Mouse (Mus musculus): ENCODE results near the gene Pycard.
"Not testable (repeated sequence)": the region's sequence is repeated elsewhere in the genome, so short reads cannot be mapped to it uniquely, and the experiment has no call there.

Pycard gene

GRCm38 (mm10) chr7:127993341-127993977, at the start of gene Pycard:
Pycard (minus strand) TSS chr7:127993867.
- no peak for DNase-seq (ENCODE audit: extremely low spot score, low spot score)

DNA sequence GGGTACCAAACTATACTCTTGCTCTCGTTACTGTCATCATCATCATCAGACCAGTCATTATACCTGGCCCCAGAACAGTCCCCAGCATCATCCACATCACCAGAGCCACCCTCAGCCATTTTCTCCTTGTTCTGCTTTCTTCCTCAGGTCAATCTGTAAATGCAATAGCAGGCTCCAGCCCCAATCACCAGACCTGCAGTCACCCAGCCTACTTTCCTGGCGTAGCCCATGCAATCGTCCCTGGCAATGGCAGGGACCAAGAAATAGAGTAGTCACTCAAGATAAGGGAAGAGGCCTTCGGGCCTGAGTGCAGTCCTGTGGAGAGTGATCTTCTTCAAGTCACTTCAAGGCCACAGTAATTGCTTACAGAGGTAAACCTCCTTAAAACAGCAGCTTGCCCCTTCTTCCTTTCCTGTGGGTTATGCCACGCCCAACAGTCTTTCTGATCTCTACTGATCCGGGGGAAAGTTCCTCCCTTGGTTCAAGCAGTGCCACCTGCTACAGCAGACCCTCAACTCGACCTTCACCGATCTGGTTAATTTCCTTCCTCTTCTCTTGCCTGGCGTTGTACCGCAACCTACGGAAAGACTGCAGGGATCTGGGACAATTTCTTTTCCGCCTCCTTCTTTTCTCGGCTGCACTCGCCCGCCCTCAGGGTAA, 48.6 kb upstream of the Pycard start:
- not testable (repeated sequence) for DNase-seq (ENCODE audit: extremely low spot score, low spot score)

GRCm38 (mm10) chr7:128033616-128034015, 39.9 kb upstream of the Pycard start:
- DNase-seq (ENCODE audit: extremely low spot score, low spot score), result no peak

DNA sequence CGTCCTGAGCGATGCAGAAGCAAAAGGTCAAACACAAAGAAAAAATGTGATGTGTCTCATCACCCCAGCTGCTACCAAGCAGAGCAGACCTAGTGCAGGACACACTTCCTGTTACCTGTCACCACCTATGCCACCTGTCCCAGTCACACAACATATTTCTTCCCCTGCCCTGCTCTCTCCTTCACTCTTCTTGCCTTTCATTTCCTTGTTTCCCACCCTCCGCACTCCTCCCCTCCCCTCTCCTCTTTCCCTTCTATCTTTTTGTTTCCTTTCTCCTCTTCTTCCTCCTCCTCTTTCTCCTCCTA, 39.3 kb upstream of the Pycard start:
- no peak for DNase-seq (ENCODE audit: extremely low spot score, low spot score)

- no peak for DNase-seq (ENCODE audit: extremely low spot score, low spot score)
Observed at GRCm38 (mm10) chr7:128032290-128032988, 38.8 kb upstream of the Pycard start.

- DNase-seq (ENCODE audit: extremely low spot score, low spot score), result no peak
Observed at GRCm38 (mm10) chr7:128031403-128031976, 37.8 kb upstream of the Pycard start.

GRCm38 (mm10) chr7:128025381-128025780, 31.7 kb upstream of the Pycard start:
- no peak for DNase-seq (ENCODE audit: extremely low spot score, low spot score)

DNA sequence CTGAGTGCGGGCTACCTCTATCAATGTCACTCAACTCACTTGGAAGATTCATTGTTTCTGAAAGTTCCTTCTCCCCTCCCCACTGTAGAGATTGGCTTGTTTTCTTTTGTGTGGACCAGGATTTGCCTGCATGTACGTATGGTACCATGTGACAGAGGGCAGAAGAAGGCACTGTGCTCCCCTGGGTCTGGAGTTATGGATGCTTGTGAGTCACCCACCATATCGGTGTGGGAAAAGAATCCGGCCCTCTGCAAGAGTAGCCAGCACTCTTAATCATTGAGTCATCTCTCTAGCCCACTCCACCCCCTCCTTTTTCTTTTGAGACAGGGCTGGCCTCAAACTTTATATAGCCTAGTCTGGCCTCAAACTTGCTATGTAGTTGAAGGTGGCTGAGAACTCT, 31.3 kb upstream of the Pycard start:
- no peak for DNase-seq (ENCODE audit: extremely low spot score, low spot score)

DNA sequence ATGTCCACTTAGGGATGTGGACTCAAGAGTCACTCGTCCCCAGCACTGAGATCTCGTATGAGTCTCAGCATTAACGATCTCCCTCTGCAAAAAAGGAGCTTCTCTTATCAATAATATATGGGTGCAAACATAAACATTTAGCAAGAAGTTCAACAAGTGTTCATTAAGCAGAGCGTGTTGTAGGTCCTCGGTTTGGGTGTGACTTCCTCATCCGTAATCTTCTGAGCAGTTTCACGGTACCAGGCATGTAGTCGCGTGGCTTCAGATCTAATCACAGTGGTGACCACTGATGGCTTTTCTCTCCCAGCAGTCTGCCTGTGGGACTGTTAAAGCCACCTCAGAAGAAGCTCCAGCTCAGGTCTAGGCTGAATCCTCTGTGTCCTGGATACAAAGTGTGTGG, 30.7 kb upstream of the Pycard start:
- no peak for DNase-seq (ENCODE audit: extremely low spot score, low spot score)

DNA sequence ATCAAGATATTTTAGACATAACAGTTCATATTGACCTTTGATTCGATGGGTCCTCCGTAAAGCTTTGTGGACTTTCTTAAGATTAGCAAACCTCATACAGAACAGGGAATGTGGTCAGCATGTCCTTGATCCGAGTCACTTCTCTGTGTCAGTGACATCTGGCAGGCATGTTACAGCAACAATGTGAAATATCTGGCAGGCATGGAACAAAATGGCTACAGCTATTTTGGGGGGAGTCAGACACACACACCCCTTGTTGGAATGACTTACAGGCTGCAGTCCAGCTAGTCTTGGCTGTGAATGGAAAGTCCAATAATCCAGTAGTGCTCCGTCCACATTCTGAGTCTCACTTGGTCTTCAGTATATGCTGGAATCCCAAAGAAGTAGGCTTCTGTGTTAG, 29.9 kb upstream of the Pycard start:
- no peak for DNase-seq (ENCODE audit: extremely low spot score, low spot score)

DNA sequence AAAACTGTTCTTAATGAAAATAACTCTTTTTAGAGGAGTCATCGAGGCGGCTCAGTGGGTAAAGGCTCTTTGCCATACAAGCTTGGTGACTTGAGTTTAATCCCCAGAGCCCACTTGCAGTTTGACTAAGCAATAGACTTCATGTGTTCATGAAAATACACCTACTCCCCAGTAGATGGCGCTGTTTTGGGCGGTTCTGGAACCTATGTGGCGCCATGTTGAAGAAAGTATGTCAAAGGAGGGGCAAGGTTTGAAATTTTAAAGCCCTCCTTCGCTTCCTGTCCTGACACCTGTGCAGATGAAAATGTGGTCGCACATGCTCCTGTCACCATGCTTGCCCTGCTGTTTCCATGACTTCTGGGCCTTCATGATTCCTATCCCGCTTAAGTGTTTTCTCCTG, 29.3 kb upstream of the Pycard start:
- DNase-seq (ENCODE audit: extremely low spot score, low spot score), result no peak

DNA sequence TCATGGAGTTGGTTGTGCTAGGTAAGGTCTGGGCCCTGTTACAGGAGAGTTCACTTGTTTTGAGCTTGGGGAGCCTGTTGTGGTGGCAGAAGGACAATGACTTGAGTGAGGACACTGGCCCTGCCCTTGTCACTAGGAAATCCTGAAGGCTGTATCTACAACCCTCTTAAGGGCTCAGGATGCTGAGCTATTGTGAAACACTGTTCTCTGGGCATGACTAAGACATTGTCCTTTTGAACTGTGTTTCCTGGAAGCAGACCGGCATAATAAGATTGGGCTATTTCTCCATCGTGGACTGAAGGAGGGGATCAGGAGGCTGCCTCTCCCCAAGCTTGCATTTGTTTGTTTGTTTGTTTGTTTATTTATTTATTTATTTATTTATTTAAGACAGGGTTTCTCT, 25.5 kb upstream of the Pycard start:
- DNase-seq (ENCODE audit: extremely low spot score, low spot score), result no peak

DNA sequence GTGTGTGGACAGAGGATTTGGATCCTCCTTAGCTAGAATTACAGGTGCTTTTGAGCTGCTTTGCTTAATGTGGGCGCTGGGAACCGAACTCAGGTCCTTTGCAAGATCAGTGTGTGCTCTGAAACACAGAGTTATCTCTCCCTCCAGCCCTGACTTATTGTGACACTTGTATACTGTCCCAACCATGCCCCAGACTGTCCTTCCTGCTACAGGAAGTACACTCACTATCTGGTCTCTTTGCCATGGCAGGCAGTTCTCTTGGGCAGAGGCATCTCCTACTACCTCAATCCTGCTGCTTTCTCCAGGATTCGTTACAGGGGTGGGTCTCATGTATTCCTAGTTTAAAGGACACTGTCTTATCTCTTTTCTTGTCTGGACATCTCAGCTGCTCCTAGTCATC, 24.6 kb upstream of the Pycard start:
- DNase-seq (ENCODE audit: extremely low spot score, low spot score), result no peak

DNA sequence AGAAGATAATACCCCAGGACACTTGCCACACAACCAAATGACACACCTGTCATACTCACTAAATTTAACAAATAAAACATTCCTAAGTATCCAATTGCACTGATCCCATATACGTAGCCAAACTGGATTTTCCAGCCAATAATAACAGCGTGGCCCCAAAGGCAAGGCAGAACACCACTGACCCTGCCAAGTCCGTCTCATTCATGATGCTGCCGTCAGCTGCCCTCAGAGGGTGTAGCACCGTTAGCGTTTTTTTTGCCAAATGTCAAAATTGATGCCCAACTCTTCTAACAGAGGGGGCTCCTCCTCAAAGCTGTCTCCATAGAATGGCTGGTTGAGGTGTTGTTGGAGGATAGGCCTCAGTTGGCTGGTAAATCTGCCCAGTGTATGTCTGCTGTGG, 23.0 kb upstream of the Pycard start:
- DNase-seq (ENCODE audit: extremely low spot score, low spot score), result no peak

DNA sequence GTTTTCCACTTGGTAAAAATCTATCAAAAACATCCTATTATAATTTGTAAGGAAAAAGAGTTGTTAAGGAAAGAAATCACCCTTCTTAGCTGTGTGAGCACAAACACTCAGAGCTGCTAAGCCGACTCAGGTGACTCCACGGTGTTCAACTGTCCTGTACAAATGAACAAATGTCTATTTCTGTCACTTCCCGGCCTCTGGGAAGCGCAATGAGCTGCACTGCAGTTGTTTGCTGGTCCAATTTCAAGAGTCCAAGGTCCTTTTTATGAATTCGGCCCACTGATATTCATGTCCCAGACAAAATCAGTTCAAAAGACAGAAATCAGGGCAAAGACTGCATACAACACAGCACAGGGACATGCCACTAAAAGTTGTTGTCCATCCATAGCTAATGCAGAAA, 22.5 kb upstream of the Pycard start:
- not testable (repeated sequence) for DNase-seq (ENCODE audit: extremely low spot score, low spot score)

DNA sequence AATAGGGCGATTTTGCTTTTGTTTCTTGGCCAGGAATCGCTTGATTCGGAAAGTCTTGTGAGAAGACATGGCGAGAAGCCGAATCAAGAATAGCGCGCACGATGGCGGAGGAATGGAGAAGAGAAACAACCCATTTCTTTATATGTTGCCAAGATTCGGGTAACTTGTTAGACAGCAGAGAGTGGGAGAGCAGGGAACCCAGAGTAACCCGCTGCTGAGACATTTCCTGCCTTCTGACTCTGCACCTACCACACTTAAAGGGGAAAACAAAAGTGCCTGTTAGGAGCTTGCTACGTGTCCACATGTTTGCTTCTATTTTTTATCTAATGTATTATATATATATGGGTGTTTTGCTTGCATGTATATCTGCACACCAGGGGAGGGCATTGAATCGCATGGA, 19.4 kb upstream of the Pycard start:
- DNase-seq (ENCODE audit: extremely low spot score, low spot score), result no peak

DNA sequence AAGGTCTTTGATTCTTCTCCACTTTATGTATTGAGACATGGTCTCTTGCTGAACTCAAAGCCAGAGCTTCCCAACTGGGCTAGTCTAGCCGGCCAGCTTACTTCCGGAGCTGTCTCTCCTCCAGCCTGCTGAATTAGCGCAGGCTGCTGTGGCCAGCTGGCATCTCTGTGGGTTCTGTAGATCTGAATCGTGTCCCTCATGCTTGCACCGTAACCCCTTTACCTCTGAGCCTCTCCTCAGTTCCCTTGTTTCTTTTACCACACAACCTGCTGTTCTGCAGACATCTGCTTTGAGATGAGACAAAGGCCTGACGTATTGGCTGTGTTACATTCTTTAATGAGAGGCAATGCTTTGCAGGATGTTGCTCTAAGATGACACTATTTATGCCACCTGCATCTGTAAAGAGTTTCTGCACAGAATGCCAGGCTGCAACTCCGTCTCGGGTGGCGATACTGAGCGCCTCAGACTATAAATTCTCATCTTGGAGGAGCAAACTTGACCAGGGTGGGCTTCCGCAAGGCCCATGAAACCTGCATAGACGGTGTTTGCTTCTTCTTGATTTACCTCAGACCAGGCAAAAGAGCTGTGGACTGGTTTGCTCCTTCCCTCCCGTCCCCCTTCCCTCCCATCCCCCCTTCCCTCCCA, 18.6 kb upstream of the Pycard start:
- no peak for DNase-seq (ENCODE audit: extremely low spot score, low spot score)

GRCm38 (mm10) chr7:128009715-128010340, 16.2 kb upstream of the Pycard start:
- DNase-seq (ENCODE audit: extremely low spot score, low spot score), result no peak

GRCm38 (mm10) chr7:128006193-128006592, 12.5 kb upstream of the Pycard start:
- no peak for DNase-seq (ENCODE audit: extremely low spot score, low spot score)

DNA sequence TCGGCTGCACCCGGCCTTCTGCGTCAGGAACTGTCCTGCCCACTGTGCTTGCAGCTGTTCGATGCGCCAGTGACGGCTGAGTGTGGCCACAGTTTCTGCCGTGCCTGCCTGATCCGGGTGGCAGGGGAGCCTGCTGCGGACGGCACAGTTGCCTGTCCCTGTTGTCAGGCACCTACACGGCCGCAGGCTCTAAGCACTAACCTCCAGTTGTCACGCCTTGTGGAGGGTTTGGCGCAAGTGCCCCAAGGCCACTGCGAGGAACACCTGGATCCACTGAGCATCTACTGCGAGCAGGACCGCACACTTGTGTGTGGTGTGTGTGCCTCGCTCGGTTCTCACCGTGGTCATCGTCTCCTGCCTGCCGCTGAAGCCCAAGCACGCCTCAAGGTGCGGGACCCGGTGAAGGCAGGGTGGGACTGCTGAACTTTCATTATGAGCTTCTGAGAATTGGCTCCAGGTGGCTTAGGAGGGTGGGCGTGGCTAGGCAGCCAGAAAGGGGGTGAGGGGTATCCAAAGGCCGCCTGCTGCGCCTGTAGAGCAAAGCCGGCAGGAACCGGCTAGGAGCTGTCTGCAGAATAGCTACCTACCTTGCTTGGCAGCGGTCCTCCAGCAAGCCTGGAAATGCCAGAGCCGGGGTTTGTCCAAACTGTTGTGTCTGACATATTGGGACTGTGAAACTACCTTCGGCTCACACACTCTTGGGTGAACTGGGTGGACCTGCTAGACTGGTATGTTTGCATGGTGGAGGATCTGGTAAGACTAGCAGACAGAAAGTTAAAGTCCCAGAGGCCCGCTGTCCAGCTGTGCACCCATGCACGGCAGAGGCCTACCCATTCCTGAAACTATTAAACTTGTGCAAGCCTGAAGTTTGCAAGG, 11.1 kb upstream of the Pycard start:
- DNase-seq (ENCODE audit: extremely low spot score, low spot score), result peak; percentile 23

DNA sequence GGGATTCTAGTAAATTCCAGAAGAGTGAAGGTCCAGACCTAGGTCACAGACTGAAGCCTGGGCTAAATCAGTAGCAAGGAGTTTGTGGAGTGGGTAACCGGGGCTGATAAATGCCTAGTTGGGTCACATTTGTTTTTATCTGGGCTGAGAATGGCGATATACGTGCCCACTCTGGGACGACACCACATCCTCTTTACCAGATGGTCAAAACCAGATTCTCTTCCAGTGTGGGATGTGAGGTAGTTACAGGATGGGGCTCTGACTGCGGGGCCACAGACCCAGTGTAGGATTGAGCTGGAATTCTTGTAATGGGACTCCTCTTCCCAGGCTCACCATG, 10.5 kb upstream of the Pycard start:
- no peak for DNase-seq (ENCODE audit: extremely low spot score, low spot score)

All from neural tube, embryonic 10.5 days (tissue).